8 mouse cellular contexts compared by ENCODE assay signal in the genomic region with DNA sequence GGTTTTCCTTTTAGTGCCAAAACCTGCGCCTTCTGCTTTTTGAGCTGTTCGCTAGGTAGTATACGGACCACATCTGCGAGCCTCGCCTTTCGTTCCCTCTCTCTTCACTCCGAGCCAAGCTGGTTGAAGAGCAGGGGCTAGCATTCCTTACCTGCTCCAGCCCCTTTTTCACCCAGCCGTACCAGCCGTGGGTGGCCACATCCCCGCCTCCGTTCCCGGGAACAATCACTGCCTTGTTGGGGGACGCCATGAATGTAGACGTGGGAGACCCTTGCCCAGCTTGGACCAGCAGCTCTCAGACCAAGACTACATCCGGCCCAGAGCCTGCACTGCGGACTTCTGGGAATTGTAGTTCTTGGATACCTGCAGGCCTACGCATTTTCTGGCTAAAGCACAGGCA. TPM values are rescaled to one million over a fixed set of nuclear protein-coding genes. Genes with fewer than 3 reads are reported as not detected.
DNase-seq lines count a peak whose midpoint lies in the region; ATAC-seq and TF ChIP-seq lines count a peak whose summit lies in the region.

A gene (minus strand): TSS at position 341 of the 400 bp plus-strand sequence.

- H3K36me3 ChIP-seq in forebrain, embryonic 14.5 days (ENCODE audit: control insufficient read depth, insufficient read depth, low read length): peaks cover 23% of the 10 kb centered on the region
- H3K36me3 ChIP-seq in liver, embryonic 13.5 days: peaks cover 5% of the 10 kb centered on the region; the same call in 1 of the 2 replicates
- no peaks in the 10 kb centered on the region for H3K36me3 ChIP-seq in stomach, postnatal 0 days (ENCODE audit: control insufficient read depth, insufficient read depth, low read length)

- DNase-seq in ES-CJ7 (ENCODE audit: low read depth, low spot score): peak; percentile 89
- DNase-seq in cerebellum, adult 11 months: peak; percentile 53
- DNase-seq in forebrain, embryonic 14.5 days (ENCODE audit: low spot score): peak; percentile 92
- peak; percentile 67 to 68 for DNase-seq in heart, postnatal 10 days
- DNase-seq in kidney, postnatal 36 days: peak; percentile 72 to 76
- DNase-seq in liver, embryonic 13.5 days: peak; percentile 42
- peak; percentile 32 to 33 for DNase-seq in natural killer cell, adult 2 months (ENCODE audit: low spot score in 2 of 2)
- peak; percentile 66 for DNase-seq in stomach, postnatal 0 days (ENCODE audit: low spot score)

- H3K4me2 ChIP-seq in forebrain, embryonic 14.5 days (ENCODE audit: low read length): peak within 1 kb of the TSS; percentile 61
- peak within 1 kb of the TSS; percentile 72 for H3K4me2 ChIP-seq in liver, embryonic 13.5 days
- H3K4me2 ChIP-seq in stomach, postnatal 0 days (replicated peaks; ENCODE audit: low read depth): peak within 1 kb of the TSS; percentile 64

- H3K27ac ChIP-seq in forebrain, embryonic 14.5 days (ENCODE audit: low read depth, low read length): peak within 1 kb of the TSS; percentile 72; the same call in 1 of the 2 replicates
- H3K27ac ChIP-seq in liver, embryonic 13.5 days: no peak within 1 kb of the TSS
- H3K27ac ChIP-seq in stomach, postnatal 0 days (replicated peaks): peak within 1 kb of the TSS; percentile 78

- H3K9me3 ChIP-seq in forebrain, embryonic 14.5 days (replicated peaks; ENCODE audit: control insufficient read depth, low read length): no peaks in the 10 kb centered on the region
- H3K9me3 ChIP-seq in liver, embryonic 13.5 days (replicated peaks): no peaks in the 10 kb centered on the region
- no peaks in the 10 kb centered on the region for H3K9me3 ChIP-seq in stomach, postnatal 0 days (ENCODE audit: control insufficient read depth, low read length)

- no peak for TF ChIP-seq CTCF in stomach, postnatal 0 days (IDR thresholded peaks at IDR 0.05; ENCODE audit: low read depth)

- H3K9ac ChIP-seq in forebrain, embryonic 14.5 days (ENCODE audit: low read length): peak within 1 kb of the TSS; percentile 85
- H3K9ac ChIP-seq in liver, embryonic 13.5 days: peak within 1 kb of the TSS; percentile 75
- H3K9ac ChIP-seq in stomach, postnatal 0 days (ENCODE audit: low read length): peak within 1 kb of the TSS; percentile 79

- H3K4me1 ChIP-seq in forebrain, embryonic 14.5 days (ENCODE audit: control insufficient read depth, insufficient read depth, low read length): peaks cover 2% of the 10 kb centered on the region; the same call in 1 of the 2 replicates
- H3K4me1 ChIP-seq in liver, embryonic 13.5 days (replicated peaks): peaks cover 10% of the 10 kb centered on the region
- H3K4me1 ChIP-seq in stomach, postnatal 0 days (replicated peaks; ENCODE audit: control insufficient read depth, insufficient read depth): no peaks in the 10 kb centered on the region

- under 1% methylated on average over 17 of the region's 17 CpGs for WGBS in forebrain, embryonic 14.5 days
- 1% methylated on average over 17 of the region's 17 CpGs for WGBS in liver, embryonic 13.5 days (ENCODE audit: insufficient replicate concordance)
- WGBS in stomach, postnatal 0 days: 0% methylated on average over 17 of the region's 17 CpGs

- H3K4me3 ChIP-seq in forebrain, embryonic 14.5 days (ENCODE audit: low read depth, low read length): peak within 1 kb of the TSS; percentile 70
- peak within 1 kb of the TSS; percentile 70 for H3K4me3 ChIP-seq in liver, embryonic 13.5 days (replicated peaks)
- H3K4me3 ChIP-seq in stomach, postnatal 0 days (ENCODE audit: low read depth, low read length): peak within 1 kb of the TSS; percentile 74

- H3K27me3 ChIP-seq in forebrain, embryonic 14.5 days (replicated peaks; ENCODE audit: control insufficient read depth, insufficient read depth, low read length): no peaks in the 10 kb centered on the region
- H3K27me3 ChIP-seq in liver, embryonic 13.5 days: no peaks in the 10 kb centered on the region
- no peaks in the 10 kb centered on the region for H3K27me3 ChIP-seq in stomach, postnatal 0 days (ENCODE audit: control insufficient read depth, insufficient read depth, low read length)

- ATAC-seq in forebrain, embryonic 14.5 days: peak; percentile 98
- peak; percentile 78 for ATAC-seq in liver, embryonic 13.5 days (ENCODE audit: low read depth)
- peak; percentile 83 for ATAC-seq in stomach, postnatal 0 days (ENCODE audit: low FRiP score, low TSS enrichment)

- intact Hi-C loops in heart, postnatal 10 days (cut with DNase I): no loop called here

- TF ChIP-seq EP300 in stomach, postnatal 0 days (optimal IDR thresholded peaks at IDR 0.05): no peak

RNA-seq across cellular contexts. Expression of the gene that starts here (rescaled TPM):
- polyA plus RNA-seq in forebrain, embryonic 14.5 days (2014; fragmentation: Nextera tagmentation; extraction: Ambion mirVana): 65.0 and 71.1 TPM in 2 replicates
- 10 to 100 TPM; 14.4 to 15.0 TPM for total RNA-seq in heart, postnatal 10 days (2021)
- 10.9 and 12.1 TPM in 2 replicates for polyA plus RNA-seq in liver, embryonic 13.5 days (2015; fragmentation: Nextera tagmentation; extraction: Ambion mirVana)
- polyA plus RNA-seq in stomach, postnatal 0 days (2015; fragmentation: Nextera tagmentation; extraction: Ambion mirVana): 29.2 and 31.6 TPM in 2 replicates

Comparison
In these comparisons a context has a peak if more than half of its experiments do, and no peak if none do; other contexts are left out.
1. DNase-seq: peak in every context shown above with its lines; median percentile 92 in forebrain, embryonic 14.5 days; 89 in ES-CJ7; 74 in kidney, postnatal 36 days; 68 in heart, postnatal 10 days; 66 in stomach, postnatal 0 days; 53 in cerebellum, adult 11 months; 42 in liver, embryonic 13.5 days; 32 in natural killer cell, adult 2 months.